Mouse (Mus musculus) monocyte, adult 5-6 weeks (primary cell): ENCODE measurements around the gene Prss42. TPM values are rescaled to one million over a fixed set of nuclear protein-coding genes. Genes with fewer than 3 reads are reported as not detected.

Experiments used
- ATAC-seq: fragments of 153-309, 156-312 bp; replicated peaks from 2 replicates; pipeline ENCODE4 v1.8.0; 2017; ENCODE audit warnings: mild to moderate bottlenecking; ENCODE audit not compliant: low TSS enrichment, insufficient number of reproducible peaks, severe bottlenecking, poor library complexity, low FRiP score
- total RNA-seq: library from RNA; stranded (forward); fragments of 200-1000, 200-491, 200-594 nt; gene quantifications from 3 replicates; pipeline ENCODE4 v1.2.3, GENCODE M21; 2017

The Prss42 gene
- total RNA-seq, 1 experiment from 2014 or later, result not detected

GRCm38 (mm10) chr9:110844206-110844605, 46.2 kb downstream of the Prss42 start, which contains the start of gene Prss46:
Gene Prss46 (plus strand): TSS chr9:110844506.
- ATAC-seq, result no peak

GRCm38 (mm10) chr9:110849162-110849561, 51.2 kb downstream of the Prss42 start:
- ATAC-seq, result no peak

Other genes starting within 250 kb of the Prss42 start
- 5.9 to 10.5 TPM (median 9.9 TPM) in 3 replicates for gene Nradd, start 173.7 kb upstream of the Prss42 start, total RNA-seq
- 63.7 to 114 TPM (median 92.9 TPM) in 3 replicates for gene Nbeal2, start 144.0 kb upstream of the Prss42 start, total RNA-seq
- gene Ccdc12, start 141.7 kb upstream of the Prss42 start, total RNA-seq, result 162 to 274 TPM (median 251 TPM) in 3 replicates
- gene Myl3, start 56.3 kb upstream of the Prss42 start, total RNA-seq, result 0.49 TPM in 1 of 3 replicates, not detected in the others
- 1.1 TPM in 1 of 3 replicates, not detected in the others for gene Pth1r, start 51.0 kb upstream of the Prss42 start, total RNA-seq
- gene Prss44, start 15.8 kb downstream of the Prss42 start, total RNA-seq, result not detected in 3 replicates
- gene Prss43, start 28.5 kb downstream of the Prss42 start, total RNA-seq, result not detected in 3 replicates
- gene Prss45, start 36.4 kb downstream of the Prss42 start, total RNA-seq, result not detected in 3 replicates
- not detected in 3 replicates for gene Prss46, start 46.3 kb downstream of the Prss42 start, total RNA-seq
- gene Prss50, start 59.8 kb downstream of the Prss42 start, total RNA-seq, result not detected in 3 replicates
- gene Als2cl, start 81.7 kb downstream of the Prss42 start, total RNA-seq, result 0.43 to 0.97 TPM (median 0.86 TPM) in 3 replicates
- gene Tmie, start 81.9 kb downstream of the Prss42 start, total RNA-seq, result 0.19 TPM in 1 of 3 replicates, not detected in the others
- gene Fam240a, start 118.7 kb downstream of the Prss42 start, total RNA-seq, result not detected in 3 replicates
- gene Tdgf1, start 148.0 kb downstream of the Prss42 start, total RNA-seq, result not detected in 3 replicates
- not detected in 3 replicates for gene Lrrc2, start 153.4 kb downstream of the Prss42 start, total RNA-seq
- not detected in 3 replicates for gene Rtp3, start 192.4 kb downstream of the Prss42 start, total RNA-seq
- gene Ltf, start 221.1 kb downstream of the Prss42 start, total RNA-seq, result 0.39 to 1.6 TPM in 2 of 3 replicates, not detected in the other